Mouse (Mus musculus) heart, embryonic 16.5 days (tissue): ENCODE results near the gene Epas1. TPM values are rescaled to one million over a fixed set of nuclear protein-coding genes. Genes with fewer than 3 reads are reported as not detected.

Source experiments
- ATAC-seq: fragments of 200-750 bp; cut with Nextera tagmentation; replicated peaks from 2 replicates; pipeline ENCODE4 v1.8.0; 2017; ENCODE audit warnings: moderate number of reproducible peaks; ENCODE audit not compliant: insufficient read depth, low FRiP score; ENCODE audit errors: extremely low read depth
- H3K27ac ChIP-seq: fragments of 300-500 bp; sonication (generic); 2 replicates; pipeline ENCODE4 v1.5.1; 2014; ENCODE audit warnings: mild to moderate bottlenecking, low read length, control low read depth, moderate library complexity
- H3K27me3 ChIP-seq: fragments of 300-500 bp; sonication (generic); 2 replicates; pipeline ENCODE4 v1.6.1; 2014; ENCODE audit warnings: low read length, mixed read lengths; ENCODE audit not compliant: control insufficient read depth, insufficient read depth
- H3K36me3 ChIP-seq: fragments of 300-500 bp; sonication (generic); 2 replicates; pipeline ENCODE4 v1.6.1; 2014; ENCODE audit not compliant: control insufficient read depth, insufficient read depth
- H3K4me1 ChIP-seq: fragments of 300-500 bp; sonication (generic); 2 replicates; pipeline ENCODE4 v1.6.1; 2014; ENCODE audit warnings: low read length, mixed read lengths; ENCODE audit not compliant: control insufficient read depth, insufficient read depth
- H3K4me2 ChIP-seq: fragments of 300-500 bp; sonication (generic); 2 replicates; pipeline ENCODE4 v1.6.1; 2014; ENCODE audit warnings: low read depth, mild to moderate bottlenecking, control low read depth, low read length
- H3K4me3 ChIP-seq: fragments of 300-500 bp; sonication (generic); 2 replicates; pipeline ENCODE4 v1.5.1; 2014; ENCODE audit warnings: mild to moderate bottlenecking, control low read depth, low read length
- H3K9ac ChIP-seq: fragments of 300-500 bp; sonication (generic); 2 replicates; pipeline ENCODE4 v1.6.1; 2014; ENCODE audit warnings: low read length, control low read depth
- H3K9me3 ChIP-seq: fragments of 300-500 bp; sonication (generic); replicated peaks from 2 replicates; pipeline ENCODE4 v1.6.1; 2016; ENCODE audit warnings: low read length; ENCODE audit not compliant: control insufficient read depth
- WGBS: fragments of 180-500 bp; shearing (Covaris S2); extraction: QIAGEN DNeasy Blood & Tissue Kit; methylation state at CpG from one replicate; pipeline ENCODE4 v1.1.7; 2014; 5-methylcytosine and 5-hydroxymethylcytosine counted together
- polyA plus RNA-seq: library from polyadenylated mRNA; unstranded; fragments of >200 nt; fragmentation: Nextera tagmentation; extraction: Ambion mirVana; gene quantifications from 2 replicates; pipeline ENCODE4 v1.2.1, GENCODE M21; 2015

The Epas1 gene
- polyA plus RNA-seq, 1 experiment from 2014 or later: 8.2 TPM

- Histone ChIP-seq H3K4me1 (no peaks in the 10 kb centered on the region), H3K9ac (no peak overlapping the region), H3K4me3 (no peak overlapping the region), H3K9me3 (no peaks in the 10 kb centered on the region), H3K36me3 (no peaks in the 10 kb centered on the region), H3K27ac (no peak overlapping the region), H3K27me3 (no peaks in the 10 kb centered on the region), H3K4me2 (no peak overlapping the region)
- 71% methylated on average over 7 of the region's 7 CpGs for WGBS
- ATAC-seq: no peak
Observed at GRCm38 (mm10) chr17:86726480-86726879, 27.0 kb upstream of the Epas1 start.

- no peak overlapping the region for H3K9ac ChIP-seq
- WGBS: 77% methylated on average over 7 of the region's 7 CpGs
- H3K4me3 ChIP-seq: no peak overlapping the region
- no peak overlapping the region for H3K4me2 ChIP-seq
- no peak overlapping the region for H3K27ac ChIP-seq
- peaks cover 3% of the 10 kb centered on the region; the same call in 1 of the 2 replicates for H3K4me1 ChIP-seq
- no peaks in the 10 kb centered on the region for H3K27me3 ChIP-seq
- no peaks in the 10 kb centered on the region for H3K36me3 ChIP-seq
- no peak for ATAC-seq
- no peaks in the 10 kb centered on the region for H3K9me3 ChIP-seq
Observed at GRCm38 (mm10) chr17:86727031-86727430, 26.5 kb upstream of the Epas1 start.

- no peak for ATAC-seq
- no peaks in the 10 kb centered on the region for H3K27me3 ChIP-seq
- no peak overlapping the region for H3K4me2 ChIP-seq
- H3K9ac ChIP-seq: no peak overlapping the region
- 78% methylated on average over 6 of the region's 6 CpGs for WGBS
- peaks cover 3% of the 10 kb centered on the region; the same call in 1 of the 2 replicates for H3K4me1 ChIP-seq
- H3K36me3 ChIP-seq: no peaks in the 10 kb centered on the region
- H3K9me3 ChIP-seq: no peaks in the 10 kb centered on the region
- H3K4me3 ChIP-seq: no peak overlapping the region
- 0 out of 2 replicates have a peak overlapping the region, but pooled peaks have one; percentile 20 for H3K27ac ChIP-seq
Observed at GRCm38 (mm10) chr17:86731273-86731672, 22.2 kb upstream of the Epas1 start.

GRCm38 (mm10) chr17:86732024-86732423 lies 21.5 kb upstream of the Epas1 start:
- 6% methylated on average over 11 of the region's 11 CpGs for WGBS
- Histone ChIP-seq H3K27me3 (no peaks in the 10 kb centered on the region), H3K4me2 (peak overlapping the region; percentile 43), H3K4me1 (peaks cover 3% of the 10 kb centered on the region; the same call in 1 of the 2 replicates), H3K9me3 (no peaks in the 10 kb centered on the region), H3K9ac (no peak overlapping the region), H3K4me3 (no peak overlapping the region), H3K36me3 (no peaks in the 10 kb centered on the region), H3K27ac (peak overlapping the region; percentile 41)
- peak; percentile 88 for ATAC-seq

GRCm38 (mm10) chr17:86732522-86732921 lies 21.0 kb upstream of the Epas1 start:
- Histone ChIP-seq H3K4me3 (no peak overlapping the region), H3K4me1 (peaks cover 3% of the 10 kb centered on the region; the same call in 1 of the 2 replicates), H3K9me3 (no peaks in the 10 kb centered on the region), H3K27ac (peak overlapping the region; percentile 17; the same call in 1 of the 2 replicates), H3K9ac (no peak overlapping the region), H3K27me3 (no peaks in the 10 kb centered on the region), H3K36me3 (no peaks in the 10 kb centered on the region), H3K4me2 (peak overlapping the region; percentile 43; the same call in 1 of the 2 replicates)
- ATAC-seq: no peak
- 88% methylated on average over 1 of the region's 1 CpGs for WGBS

GRCm38 (mm10) chr17:86733644-86734043 lies 19.9 kb upstream of the Epas1 start:
- no peak for ATAC-seq
- WGBS: 72% methylated on average over 4 of the region's 4 CpGs

GRCm38 (mm10) chr17:86738477-86738876 lies 15.0 kb upstream of the Epas1 start:
- no peak for ATAC-seq
- Histone ChIP-seq H3K4me3 (no peak overlapping the region), H3K4me2 (no peak overlapping the region), H3K27me3 (no peaks in the 10 kb centered on the region), H3K4me1 (no peaks in the 10 kb centered on the region), H3K9me3 (no peaks in the 10 kb centered on the region), H3K9ac (no peak overlapping the region), H3K27ac (no peak overlapping the region), H3K36me3 (no peaks in the 10 kb centered on the region)
- 71% methylated on average over 6 of the region's 6 CpGs for WGBS

More at GRCm38 (mm10) chr17:86733644-86734043, 19.9 kb upstream of the Epas1 start:
- Histone ChIP-seq H3K4me3 (no peak overlapping the region), H3K9ac (no peak overlapping the region), H3K9me3 (no peaks in the 10 kb centered on the region), H3K27ac (no peak overlapping the region), H3K4me2 (no peak overlapping the region), H3K27me3 (no peaks in the 10 kb centered on the region), H3K36me3 (no peaks in the 10 kb centered on the region), H3K4me1 (peaks cover 3% of the 10 kb centered on the region; the same call in 1 of the 2 replicates)

- no peak overlapping the region for H3K4me3 ChIP-seq
Observed at GRCm38 (mm10) chr17:86743351-86743941, 10.1 kb upstream of the Epas1 start.

GRCm38 (mm10) chr17:86744943-86745342 lies 8.6 kb upstream of the Epas1 start:
- Histone ChIP-seq H3K4me3 (no peak overlapping the region), H3K27me3 (no peaks in the 10 kb centered on the region), H3K9ac (no peak overlapping the region), H3K27ac (no peak overlapping the region), H3K4me2 (no peak overlapping the region), H3K36me3 (no peaks in the 10 kb centered on the region), H3K4me1 (no peaks in the 10 kb centered on the region; the same call in 1 of the 2 replicates), H3K9me3 (no peaks in the 10 kb centered on the region)
- WGBS: 43% methylated on average over 6 of the region's 6 CpGs
- ATAC-seq: no peak

More at GRCm38 (mm10) chr17:86743351-86743941, 10.1 kb upstream of the Epas1 start:
- Histone ChIP-seq H3K9me3 (no peaks in the 10 kb centered on the region), H3K4me2 (no peak overlapping the region), H3K27me3 (no peaks in the 10 kb centered on the region), H3K36me3 (no peaks in the 10 kb centered on the region), H3K9ac (no peak overlapping the region), H3K27ac (no peak overlapping the region), H3K4me1 (no peaks in the 10 kb centered on the region; the same call in 1 of the 2 replicates)
- 85% methylated on average over 7 of the region's 7 CpGs for WGBS
- ATAC-seq: no peak
